Mouse (Mus musculus) central nervous system, embryonic 11.5 days (tissue): ENCODE measurements around the gene Gm3685. TPM values are rescaled to one million over a fixed set of nuclear protein-coding genes. Genes with fewer than 3 reads are reported as not detected.

Source experiments
- polyA plus RNA-seq: library from polyadenylated mRNA; depleted of rRNA; stranded (reverse); fragments of >200 nt; gene quantifications from 2 replicates; pipeline ENCODE4 v1.2.3, GENCODE M21; 2012; rRNA removed

The Gm3685 gene
- polyA plus RNA-seq = 0.11 and 0.20 TPM in 2 replicates

DNA sequence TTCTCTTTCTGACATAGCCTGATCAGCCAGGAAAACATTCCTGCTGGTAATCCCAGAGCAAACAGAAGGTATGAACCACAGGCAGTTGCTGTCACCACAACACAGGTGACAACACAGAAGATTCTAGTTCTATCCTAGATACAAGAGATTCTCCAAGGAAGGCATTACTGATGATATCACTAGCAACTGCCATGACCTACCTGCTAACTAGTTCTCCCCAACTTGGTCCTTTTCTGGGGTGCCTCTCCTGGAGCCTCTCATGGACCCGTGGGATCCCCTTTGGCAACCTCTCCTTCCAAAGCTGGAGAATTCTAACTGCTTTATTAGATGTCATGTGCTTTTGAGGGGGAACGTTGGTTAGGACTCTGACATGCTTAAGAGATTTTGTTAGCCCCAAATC lies at the start of gene Gm3685:
Gene Gm3685, minus strand, starts transcription at position 101 of the 400 bp plus-strand sequence.

DNA sequence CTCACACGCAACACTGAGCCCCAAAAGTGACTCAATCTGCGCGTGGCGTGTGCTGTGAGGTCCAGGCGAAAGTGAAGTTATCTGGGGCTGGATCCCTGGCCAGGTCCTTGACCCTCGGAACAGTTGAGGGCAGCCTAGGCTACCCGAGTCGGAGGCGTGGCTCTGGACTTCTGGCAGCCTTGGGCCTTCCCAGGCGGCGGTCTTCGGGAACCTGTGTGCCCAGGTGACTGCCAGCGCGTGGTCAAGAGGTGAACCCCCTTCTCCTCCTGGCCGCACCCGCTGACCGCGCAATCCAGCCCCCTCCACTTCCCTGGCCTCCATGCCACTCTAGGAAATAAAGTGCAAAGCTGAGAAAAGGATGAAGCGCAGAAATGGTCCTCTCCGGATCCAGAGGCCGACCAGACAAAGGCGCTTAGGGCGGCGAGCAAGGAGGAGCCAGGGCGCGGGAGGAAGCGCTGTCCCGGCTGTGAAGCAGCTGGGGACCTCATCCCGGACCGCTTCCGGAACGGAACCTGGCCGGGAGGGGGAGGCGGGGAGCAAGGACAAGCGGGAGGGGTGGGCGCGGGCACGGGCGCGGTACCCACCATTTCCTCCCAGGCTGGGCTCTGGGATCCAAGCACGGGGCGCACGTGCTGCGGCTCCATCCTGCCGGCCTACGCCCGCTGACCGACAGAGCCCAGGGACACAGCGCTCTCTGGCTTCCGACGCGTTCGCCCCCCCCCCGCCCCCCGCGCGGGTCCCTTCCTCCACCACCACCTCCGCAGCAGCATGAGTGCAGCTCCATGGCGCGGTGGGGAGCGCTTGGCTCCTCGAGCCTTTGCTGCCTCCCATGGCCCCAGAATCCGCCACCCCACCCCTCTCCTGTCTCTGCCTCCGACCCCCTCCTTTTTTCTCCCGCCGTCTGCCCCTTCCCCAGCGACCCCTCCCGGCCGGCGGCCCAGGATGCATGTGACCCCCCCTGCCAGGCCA lies 17.7 kb downstream of the Gm3685 start, which contains the start of gene Gm10406:
Gene Gm10406, minus strand, starts transcription at position 669 of the 969 bp plus-strand sequence.

Other genes starting within 250 kb of the Gm3685 start
- gene Gm3642, start 204.7 kb downstream of the Gm3685 start, polyA plus RNA-seq = not detected in 2 replicates
- gene Gm3667, start 155.0 kb downstream of the Gm3685 start, polyA plus RNA-seq = 1.7 and 3.6 TPM in 2 replicates
- not detected in 2 replicates for gene Gm6356, start 71.2 kb downstream of the Gm3685 start, polyA plus RNA-seq
- gene Gm10406, start 17.5 kb downstream of the Gm3685 start, polyA plus RNA-seq = 2.4 and 4.5 TPM in 2 replicates
- 2.4 and 7.7 TPM in 2 replicates for gene Gm3696, start 55.7 kb upstream of the Gm3685 start, polyA plus RNA-seq
- 0.05 TPM in 1 of 2 replicates, not detected in the other for gene Gm6676, start 80.4 kb upstream of the Gm3685 start, polyA plus RNA-seq
- 1.5 and 5.7 TPM in 2 replicates for gene Gm3512, start 129.6 kb upstream of the Gm3685 start, polyA plus RNA-seq
- gene Gm16434, start 149.6 kb upstream of the Gm3685 start, polyA plus RNA-seq = 0.05 TPM in 1 of 2 replicates, not detected in the other
- gene Gm3727, start 219.7 kb upstream of the Gm3685 start, polyA plus RNA-seq = not detected in 2 replicates